Mouse (Mus musculus): ENCODE results near the gene Mrps10.

- TF ChIP-seq CTCF (IDR thresholded peaks at IDR 0.05; ENCODE audit: borderline replicate concordance, insufficient read depth, low read depth, low read length): no peak
- TF ChIP-seq POLR2A (IDR thresholded peaks at IDR 0.05; ENCODE audit: borderline replicate concordance, insufficient read depth, low read length): no peak
Observed at GRCm38 (mm10) chr17:47330616-47331015, 38.1 kb upstream of the Mrps10 start.

Measured in cerebellum, adult 2 months (tissue).